Mouse (Mus musculus): ENCODE data around the gene Med11. TPM values are rescaled to one million over a fixed set of nuclear protein-coding genes. Genes with fewer than 3 reads are reported as not detected.
"Not testable (repeated sequence)": the region's sequence is repeated elsewhere in the genome, so short reads cannot be mapped to it uniquely, and the experiment has no call there.

Med11 gene
- total RNA-seq, 2 experiments from 2014 or later, result 5.6 to 6.2 TPM

DNA sequence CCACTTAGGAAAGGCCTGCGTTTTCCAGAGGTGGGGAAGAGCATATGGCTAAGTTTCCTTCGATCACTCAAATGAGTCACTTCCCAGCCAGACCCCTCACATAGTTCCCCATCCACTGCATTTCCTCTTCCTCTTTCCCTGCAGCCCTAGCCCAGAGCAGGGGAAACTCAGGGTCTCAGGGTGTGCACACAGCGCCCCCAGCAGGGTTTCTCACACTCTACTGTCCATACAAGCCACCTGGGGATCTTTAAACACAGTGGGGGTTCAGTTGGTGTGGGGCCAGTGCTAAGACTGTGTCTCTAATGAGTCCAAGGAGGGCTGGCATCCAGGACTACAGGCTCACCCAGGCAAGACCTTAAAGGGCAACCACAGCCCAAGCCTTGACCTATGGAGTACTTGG lies 5.0 kb upstream of the Med11 start:
- no peak for DNase-seq

DNA sequence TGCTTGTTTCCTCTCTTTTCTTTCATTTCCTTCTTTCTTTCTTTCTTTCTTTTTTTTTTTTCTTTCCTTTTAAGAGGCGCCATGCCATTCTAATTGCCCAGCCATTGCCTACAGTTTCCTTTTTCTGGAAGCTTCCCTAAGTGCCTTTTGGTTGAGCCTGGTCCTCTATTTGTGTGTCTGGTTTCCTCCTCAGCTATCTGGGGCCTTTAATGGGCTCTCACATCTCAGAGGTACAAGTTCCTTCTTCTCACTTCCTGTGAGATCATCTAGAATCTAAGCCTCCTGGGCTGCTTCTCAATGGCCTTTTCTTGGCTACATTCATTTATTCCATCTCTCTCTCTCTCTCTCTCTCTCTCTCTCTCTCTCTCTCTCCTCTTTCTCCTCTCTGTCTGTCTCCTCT lies 4.3 kb upstream of the Med11 start:
- no peak for DNase-seq

DNA sequence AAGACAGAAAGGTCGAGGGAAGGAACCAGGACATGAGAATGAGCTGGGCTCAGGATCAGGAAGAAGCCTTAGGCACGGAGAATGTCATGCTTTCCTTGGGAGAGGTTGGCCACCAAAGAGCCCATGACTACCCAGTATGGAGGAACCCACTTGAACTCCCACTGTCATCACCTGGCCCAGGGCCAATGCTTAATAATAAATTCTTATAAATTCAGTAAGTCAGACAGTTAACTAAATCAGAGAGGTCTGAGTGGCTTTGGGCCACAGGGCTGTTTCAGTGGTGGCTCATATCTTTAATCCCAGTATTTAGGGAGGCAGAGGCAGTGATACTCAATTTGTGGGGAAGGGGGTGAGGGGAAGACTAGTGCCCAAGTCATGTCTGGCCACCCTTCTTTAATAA lies 793 bp upstream of the Med11 start:
- DNase-seq, result no peak

DNA sequence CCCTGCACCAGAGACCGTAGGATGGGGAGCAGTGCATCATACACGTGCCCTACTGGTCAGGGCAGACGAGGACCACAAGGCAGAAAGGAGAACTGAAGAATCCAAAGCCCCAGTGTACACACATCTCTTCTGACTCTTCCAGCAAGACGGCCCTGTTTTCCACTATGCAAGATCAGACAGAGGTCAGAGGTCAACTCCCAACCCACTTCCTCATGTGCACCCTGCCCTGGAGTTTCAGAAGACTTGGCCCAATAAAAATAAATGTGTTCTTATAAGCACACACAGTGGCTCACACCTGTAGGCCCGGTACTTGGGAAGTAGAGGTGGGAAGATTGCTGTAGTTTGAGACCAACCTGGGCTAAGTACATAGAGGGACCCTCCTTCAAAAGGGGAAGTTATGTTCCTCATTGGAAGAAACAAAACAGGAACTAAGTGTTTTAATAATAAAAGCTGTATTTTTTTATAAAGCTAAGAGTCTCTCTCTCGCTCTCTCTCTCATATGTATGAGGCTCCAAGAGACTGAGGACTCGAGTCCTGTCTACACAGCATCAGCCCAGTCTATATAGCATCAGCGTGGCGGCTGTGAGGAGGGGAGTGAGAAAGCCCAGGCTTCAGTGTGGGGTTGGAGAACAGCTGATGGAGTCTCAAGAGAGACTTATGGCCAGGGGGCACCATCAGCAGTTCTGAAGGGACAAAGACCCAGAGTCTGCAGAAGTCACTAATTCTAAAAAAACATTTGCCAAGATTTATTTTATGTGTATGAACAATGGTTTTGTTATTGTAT lies 1.7 kb downstream of the Med11 start:
- DNase-seq, result no peak

DNA sequence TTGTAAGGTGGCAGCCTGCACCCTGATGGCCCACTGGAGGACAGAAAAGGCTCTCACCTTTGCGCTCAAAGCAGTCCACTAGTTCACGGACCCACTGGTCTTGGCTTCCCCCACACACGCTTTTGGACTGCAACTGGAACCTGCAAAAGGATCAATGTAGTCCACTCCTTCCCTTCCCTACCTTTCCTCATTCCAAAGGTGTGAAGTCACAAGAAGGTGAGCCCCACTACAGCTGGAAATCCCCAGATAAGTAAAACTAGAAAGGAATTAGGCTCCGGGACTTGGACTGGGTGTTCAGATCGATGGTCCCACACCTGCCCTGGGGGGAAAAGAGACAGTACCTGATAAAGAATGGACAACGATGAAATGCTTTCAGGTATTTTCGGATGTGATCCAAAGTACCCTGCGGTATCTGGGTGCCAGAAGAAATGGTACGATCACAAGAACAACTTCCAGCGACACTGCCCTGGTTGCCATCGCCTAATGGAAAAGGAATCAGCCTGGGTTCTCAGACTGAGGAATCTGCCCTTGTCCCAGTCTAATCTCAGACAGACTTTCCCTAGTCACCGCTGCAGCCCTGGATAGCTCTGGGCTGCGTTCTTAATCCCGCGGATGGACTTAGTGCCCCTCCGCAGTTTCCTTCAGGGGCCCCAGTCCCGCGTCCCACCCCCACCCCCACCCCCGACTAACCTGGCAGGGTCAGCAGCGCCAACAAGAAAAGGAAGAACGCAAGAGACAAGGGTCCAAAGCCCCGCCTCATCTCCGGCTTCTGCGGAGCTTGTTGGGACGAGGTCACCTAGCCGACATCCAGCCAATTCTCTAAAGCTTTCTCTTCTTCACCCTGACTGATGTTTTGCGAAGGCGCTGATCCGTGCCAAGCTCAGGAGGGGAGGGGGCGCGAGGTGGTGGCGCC lies 7.2 kb downstream of the Med11 start, which contains the start of gene Zmynd15:
Zmynd15 (plus strand) TSS at position 746 of the 913 bp plus-strand sequence.
- DNase-seq, result no peak

DNA sequence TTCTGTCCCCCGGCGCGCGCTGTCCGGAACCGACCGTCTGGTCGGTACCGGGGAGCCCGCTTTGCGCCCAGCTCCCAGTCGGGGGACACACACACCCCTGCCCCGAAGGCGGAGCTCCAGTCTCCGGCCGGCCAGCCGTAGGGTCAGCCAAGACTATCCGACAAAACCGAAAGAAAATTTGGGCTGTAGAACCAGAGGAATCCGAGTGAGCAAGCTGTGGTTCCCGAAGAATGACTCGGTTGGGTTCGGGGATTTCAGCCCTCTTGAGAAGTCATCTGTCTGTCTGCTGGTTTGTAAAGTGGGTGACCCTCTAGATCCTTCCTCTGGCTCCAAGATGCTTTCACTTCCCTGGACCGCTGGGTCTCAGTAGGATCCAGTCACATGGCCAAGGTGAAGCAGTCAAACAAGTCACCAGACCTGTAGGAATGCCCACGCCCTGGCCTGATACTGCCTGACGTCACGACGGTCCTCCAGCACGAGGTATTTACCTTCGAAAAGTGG lies 7.9 kb downstream of the Med11 start, which contains the start of gene Cxcl16:
Cxcl16 (minus strand) TSS at position 384 of the 501 bp plus-strand sequence.
- peak; percentile 50 for DNase-seq

DNA sequence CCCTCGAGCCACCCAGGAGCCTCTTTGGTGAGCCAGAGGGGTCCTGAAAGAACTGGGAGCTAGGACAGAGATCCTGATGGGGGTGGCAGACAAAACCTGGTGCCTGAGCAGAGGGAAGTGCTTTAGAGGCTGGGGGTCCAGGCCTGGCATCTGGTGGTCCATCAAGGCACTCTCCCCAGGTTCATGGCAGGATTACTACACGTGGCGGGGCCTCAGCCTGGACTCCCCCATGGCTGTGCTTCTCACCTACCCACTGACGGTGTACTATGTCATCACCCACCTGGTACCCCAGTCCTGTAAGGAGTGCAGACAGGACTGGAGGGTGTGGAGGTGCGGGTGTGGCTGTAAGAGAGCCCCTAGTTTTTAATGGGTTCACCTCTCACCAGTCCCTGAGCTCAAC lies 12.3 kb downstream of the Med11 start:
- DNase-seq, result no peak

DNA sequence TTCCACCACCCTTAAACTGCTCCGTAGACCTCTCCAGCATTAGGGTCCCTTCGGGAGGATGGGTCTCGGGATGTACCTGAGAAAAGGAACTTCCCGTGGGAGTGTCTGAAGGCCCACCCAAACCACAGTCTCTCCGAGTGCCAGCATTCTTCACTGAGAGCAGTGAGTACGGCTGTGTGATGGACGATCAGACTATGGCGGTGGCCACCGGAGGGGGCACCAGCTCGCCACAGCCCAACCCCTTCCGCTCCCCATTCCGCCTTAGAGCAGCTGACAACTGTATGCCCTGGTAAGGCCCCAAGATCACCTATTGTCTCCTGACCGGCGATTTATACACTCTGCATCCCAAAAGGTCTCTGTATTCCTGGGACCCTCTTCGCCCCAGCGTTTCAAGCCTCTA lies 13.5 kb downstream of the Med11 start:
- DNase-seq, result no peak

DNA sequence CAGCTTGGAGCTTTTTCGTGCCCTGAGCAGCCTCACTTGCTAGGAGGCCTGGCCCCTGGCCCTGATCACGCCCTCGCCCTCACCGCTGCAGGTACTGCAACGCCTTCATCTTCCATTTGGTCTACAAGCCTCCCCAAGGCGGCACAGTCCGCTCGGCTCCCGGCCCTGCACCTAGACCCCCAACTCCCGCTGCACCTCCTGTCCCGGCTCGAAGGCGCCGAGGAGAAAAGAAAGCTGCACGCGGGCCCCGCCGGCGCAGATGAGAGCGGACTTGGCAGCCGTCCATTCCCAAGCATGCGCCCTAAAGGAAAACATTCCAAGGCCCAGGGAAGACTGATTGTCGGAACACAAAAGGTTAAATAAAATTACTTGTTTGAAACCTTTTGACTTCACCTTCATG lies 14.1 kb downstream of the Med11 start:
- no peak for DNase-seq

DNA sequence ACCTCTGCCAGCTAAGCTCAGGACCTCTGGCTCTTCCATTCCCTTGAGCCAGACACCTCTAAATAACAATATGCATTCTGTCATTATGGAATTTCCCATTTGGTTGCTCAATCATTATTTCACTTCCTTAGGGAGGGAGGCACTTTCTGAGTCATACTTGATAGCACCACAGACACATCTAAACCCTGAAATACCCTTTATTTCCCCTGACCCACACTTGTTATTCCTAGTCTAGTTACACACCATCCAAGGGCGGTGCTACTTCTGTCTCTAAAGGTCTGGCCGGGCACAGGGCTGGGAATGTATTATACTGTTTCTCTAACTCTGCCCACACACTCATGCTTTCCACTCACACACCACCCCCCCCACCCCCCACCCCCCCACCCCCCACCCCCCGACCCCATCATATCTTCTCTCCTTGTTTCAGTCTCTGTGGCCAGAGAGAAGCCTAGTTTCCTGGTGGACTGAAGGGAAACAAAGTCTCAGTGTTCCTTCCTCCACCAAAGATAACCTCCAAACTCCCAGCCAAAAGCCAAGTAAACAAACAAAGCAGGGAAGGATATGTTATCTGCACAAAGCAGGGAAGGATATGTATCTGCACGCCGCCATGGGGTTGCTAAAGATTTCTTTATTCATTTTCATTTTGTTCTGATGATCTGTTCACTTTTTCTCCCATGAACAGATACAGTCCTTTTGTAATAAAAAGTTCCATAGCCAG lies 16.3 kb downstream of the Med11 start:
- DNase-seq, result no peak

DNA sequence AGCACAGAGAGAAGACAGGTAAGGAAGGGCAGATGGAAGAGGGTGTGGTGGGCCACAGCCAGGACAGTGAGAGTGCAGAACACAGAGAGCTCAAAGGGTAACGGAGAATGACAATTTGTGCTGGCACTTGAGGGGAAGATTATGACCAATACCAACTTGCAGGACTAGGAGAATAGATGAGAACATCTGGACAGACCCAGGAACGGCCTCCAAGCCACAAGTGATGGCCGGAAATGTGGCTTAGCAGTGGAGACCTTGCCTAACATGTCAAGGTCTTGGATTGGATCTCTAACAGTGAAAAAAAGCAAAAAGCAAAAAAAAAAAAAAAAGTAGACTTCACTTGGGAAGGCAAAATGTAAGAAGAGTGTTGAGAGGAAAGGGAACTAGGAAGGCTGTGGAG lies 18.0 kb downstream of the Med11 start:
- no peak for DNase-seq

DNA sequence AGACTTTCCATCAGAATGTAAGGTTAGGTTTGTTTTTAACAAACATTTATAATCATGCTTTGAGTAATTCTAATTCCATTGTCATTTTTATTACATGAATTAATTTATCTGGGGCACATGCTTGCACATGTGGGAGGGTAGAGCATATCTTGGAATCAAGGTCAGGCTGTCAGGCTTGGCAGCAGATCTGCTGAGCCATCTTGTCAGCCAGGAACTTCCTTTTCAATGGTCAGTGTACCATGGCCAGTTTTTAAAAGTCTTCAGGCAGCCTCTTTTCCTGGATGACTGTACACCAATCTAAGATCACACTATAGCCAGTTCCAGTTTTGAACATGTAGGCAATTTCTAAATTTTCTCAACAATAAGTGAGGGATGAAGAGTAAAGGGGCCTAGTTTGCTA lies 21.0 kb downstream of the Med11 start:
- DNase-seq, result no peak

DNA sequence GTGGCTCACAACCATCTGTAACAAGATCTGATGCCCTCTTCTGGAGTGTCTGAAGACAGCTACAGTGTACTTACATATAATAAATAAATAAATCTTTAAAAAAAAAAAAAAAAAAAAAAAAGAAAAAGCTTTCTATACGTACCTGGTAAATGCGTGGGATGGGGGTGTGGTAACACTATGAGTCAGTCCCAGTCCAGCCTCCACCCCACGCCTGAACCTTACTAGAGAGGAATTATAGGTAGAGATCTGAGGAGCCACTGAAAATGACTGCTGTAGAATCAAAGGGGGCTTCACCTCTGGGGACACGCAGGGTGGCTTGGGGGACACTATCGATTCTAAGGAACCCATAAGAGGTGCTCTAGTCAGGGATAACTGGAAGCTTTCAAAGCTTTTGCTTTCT lies 21.6 kb downstream of the Med11 start:
- not testable (repeated sequence) for DNase-seq

DNA sequence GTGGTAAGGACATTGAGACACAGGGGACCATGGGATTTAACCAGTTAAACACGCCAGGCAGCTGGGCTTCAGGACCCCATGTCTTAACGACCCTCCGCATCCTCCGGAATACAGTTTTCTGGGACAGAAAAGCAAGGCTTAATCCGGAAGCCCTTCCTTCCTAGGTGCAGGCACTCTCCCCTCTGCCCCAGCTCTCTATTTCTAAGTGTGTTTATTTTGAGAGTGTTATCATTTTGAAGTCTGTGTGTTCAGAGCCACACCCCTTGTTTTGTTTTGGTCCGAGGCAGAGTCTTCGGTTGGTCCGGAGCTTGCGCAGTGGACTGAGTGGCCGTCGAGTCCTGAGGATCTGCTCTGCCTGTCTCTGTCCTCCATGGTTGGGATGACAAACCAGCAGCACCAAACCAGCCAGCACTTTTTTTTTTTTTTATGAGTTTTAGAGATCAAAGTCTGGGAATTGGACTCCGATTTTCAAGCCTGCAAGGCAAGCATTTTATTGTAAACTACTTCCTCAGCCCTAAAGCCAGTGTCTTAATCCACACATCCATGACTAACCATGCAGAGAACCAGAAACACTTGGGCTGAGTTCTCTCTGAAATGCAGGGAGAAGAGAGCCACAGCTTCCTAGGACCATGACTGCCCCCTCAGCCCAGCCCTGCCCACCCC lies 23.3 kb downstream of the Med11 start:
- no peak for DNase-seq

DNA sequence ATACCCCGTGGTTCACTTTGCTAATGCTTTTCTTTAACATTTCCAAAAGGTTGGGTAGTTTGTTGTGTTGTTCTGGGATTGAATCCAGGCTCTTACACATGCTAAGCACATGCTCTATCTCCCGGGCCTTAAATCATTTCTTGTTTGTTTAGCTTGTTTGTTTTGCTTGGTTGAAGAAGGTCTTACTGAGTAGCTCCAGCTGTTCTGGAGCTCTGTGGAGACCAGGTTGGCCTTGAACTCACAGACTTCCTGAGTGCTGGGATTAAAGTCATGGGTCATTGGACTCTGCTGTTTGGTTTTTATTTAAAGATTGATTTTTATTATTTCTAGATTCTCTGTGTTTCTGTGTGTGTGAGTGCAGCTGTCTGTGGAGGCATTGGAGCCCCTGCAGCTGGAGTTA lies 33.8 kb downstream of the Med11 start:
- no peak for DNase-seq

DNA sequence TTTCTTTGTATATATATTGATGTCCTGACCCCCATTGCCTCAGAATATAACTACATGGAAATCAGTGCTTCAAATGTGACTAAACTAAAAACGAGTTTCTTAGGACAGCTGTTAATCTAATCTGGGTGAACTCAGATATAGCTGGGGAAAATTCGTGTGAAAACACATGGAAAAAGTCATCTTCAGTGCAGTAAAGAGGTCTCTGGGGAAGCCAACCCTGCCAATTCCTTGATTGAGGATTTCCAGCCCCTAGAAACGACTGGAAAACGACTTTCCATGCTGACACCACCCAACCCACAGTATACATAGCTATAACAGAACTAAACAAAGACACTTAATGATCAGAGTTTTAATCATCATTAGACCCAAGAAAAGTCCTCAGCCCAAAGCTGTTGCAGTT lies 36.1 kb downstream of the Med11 start:
- DNase-seq, result peak; percentile 13

DNA sequence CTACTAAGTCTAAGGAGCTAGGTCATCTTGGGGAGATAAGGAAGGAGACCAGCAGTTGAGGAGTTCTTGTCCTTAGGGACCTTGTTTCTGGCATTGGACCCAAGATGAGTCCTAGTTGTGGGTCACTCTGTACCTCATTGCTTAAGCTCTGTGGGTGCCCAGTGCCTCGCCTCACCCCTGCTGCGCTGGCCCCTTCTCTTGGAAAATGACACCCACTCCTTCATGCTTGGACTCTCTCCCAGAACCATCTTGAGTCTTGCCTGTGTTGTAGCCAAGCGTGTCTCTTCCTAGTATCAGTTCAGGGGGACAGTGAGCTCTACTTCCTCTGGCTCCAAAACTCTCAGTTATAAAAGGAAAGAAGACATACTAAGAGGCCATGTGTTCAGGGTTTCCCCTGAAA lies 37.4 kb downstream of the Med11 start:
- DNase-seq, result peak; percentile 67

DNA sequence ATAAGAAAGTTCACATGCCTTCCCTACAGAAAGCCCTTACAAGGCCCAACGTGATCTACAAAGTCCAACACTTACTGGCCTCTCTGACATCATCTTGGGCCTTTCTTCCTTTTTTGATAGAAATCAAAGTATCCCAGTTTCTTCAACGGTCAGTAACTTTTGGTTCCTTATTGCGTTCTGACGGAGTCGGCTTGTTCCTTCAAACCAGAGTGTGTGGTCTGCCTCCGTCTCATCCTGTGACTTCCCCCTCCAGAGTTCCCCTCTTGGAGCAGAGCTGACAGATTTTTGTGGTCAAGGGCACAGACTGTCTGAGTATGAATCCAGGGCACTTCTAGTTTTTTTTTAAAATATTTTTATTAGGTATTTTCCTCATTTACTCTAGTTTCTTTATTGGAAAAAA lies 38.0 kb downstream of the Med11 start:
- DNase-seq, result no peak

DNA sequence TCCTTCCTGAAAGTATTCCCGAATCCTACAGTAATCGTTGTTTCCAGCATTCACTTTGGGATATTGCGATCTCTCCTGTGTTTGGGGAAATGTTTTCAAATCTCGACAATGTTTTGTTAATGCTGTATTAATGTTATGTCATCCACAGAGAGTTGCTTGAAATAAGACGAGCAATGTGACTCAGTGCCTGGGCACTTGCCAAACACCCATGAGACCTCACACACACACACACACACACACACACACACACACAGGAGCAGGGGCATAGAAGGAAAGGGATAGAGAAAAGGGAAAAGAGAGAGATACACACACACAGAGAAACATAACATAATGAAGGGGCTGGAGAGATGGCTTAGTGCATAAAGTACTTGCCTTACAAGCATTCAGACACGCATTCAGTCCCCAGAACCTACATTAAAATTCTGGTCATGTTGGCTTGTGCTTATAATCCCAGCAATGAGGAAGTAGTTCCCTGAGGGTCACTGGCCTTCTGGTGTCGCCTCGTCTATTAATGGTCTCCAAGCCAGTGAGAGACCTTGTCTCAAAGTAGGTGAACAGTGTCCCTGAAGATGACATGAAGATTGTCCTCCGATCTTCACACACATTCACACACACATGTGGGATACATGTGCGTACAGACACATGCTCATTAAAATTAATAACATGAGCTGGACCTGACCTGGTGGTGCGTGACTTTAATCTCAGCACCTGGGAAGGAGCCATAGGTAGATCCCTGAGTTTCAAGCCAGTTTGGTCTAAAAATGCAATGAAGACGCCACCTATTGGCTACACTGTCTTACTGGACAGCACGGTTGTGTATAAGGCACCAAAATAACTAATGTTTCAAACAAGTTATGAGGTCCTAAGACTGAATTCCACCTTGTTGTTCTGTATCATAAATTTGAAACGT lies 48.1 kb downstream of the Med11 start:
- no peak for DNase-seq

DNA sequence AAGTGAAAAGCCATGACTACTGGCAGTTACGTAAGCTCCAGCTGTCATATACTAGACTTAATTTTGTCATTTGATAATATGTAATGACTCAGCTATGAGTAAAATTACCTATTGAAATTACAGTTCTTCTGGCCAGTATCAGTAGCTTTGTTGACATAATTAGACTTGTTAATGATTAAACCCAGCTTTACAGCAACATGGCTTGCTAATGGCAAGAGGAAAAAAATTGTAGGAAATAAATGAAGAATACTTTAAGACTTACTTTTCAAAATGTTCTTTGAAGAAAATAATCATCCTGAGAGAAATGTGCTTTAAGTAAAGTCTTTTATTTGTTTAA lies 48.7 kb downstream of the Med11 start:
- DNase-seq, result no peak

DNA sequence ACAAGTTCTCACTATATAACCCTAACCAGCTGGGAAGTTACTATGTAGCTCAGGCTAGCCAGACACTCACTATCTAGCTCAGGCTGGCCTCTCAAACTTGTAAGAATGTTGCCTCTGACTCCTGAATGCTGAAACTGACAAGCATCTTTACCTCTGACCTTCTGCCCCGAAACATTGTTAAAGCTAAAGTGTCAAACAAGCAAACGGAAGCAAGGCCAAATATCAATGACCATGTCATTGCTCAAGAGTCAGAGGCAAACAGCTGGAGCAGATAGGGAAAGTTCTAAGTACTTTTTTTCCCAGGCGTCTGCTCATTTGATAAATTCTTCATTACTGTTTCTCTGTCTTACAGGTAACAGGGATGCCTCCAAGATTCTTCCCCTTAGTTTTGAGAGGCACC lies 50.3 kb downstream of the Med11 start:
- DNase-seq, result no peak

All from gastrocnemius, postnatal 25 days (tissue).